Mouse (Mus musculus) stomach, embryonic 15.5 days (tissue): ENCODE data around the gene Abca7. TPM values are rescaled to one million over a fixed set of nuclear protein-coding genes. Genes with fewer than 3 reads are reported as not detected.

Source experiments
- ATAC-seq: fragments of 200-750 bp; cut with Nextera tagmentation; 2 replicates; pipeline ENCODE4 v1.8.0; 2017; ENCODE audit warnings: low read depth, moderate number of reproducible peaks, moderate TSS enrichment; ENCODE audit not compliant: insufficient read depth, low FRiP score
- H3K27ac ChIP-seq: fragments of 300-500 bp; sonication (generic); 2 replicates; pipeline ENCODE4 v1.5.1; 2015; ENCODE audit warnings: mild to moderate bottlenecking, inconsistent platforms
- H3K27me3 ChIP-seq: fragments of 300-500 bp; sonication (generic); replicated peaks from 2 replicates; pipeline ENCODE4 v1.6.1; 2015; ENCODE audit warnings: inconsistent platforms
- H3K36me3 ChIP-seq: fragments of 300-500 bp; sonication (generic); 2 replicates; pipeline ENCODE4 v1.6.1; 2015; ENCODE audit warnings: inconsistent platforms
- H3K4me1 ChIP-seq: fragments of 300-500 bp; sonication (generic); 2 replicates; pipeline ENCODE4 v1.6.1; 2015; ENCODE audit warnings: inconsistent platforms
- H3K4me2 ChIP-seq: fragments of 300-500 bp; sonication (generic); 2 replicates; pipeline ENCODE4 v1.6.1; 2015; ENCODE audit warnings: mild to moderate bottlenecking, inconsistent platforms
- H3K4me3 ChIP-seq: fragments of 300-500 bp; sonication (generic); replicated peaks from 2 replicates; pipeline ENCODE4 v1.5.1; 2015; ENCODE audit warnings: inconsistent platforms
- H3K9ac ChIP-seq: fragments of 300-500 bp; sonication (generic); 2 replicates; pipeline ENCODE4 v1.6.1; 2015; ENCODE audit warnings: inconsistent platforms
- H3K9me3 ChIP-seq: fragments of 300-500 bp; sonication (generic); 2 replicates; pipeline ENCODE4 v1.6.1; 2016; ENCODE audit warnings: inconsistent platforms
- whole genome bisulfite sequencing: fragments of 180-500 bp; shearing (Covaris S2); methylation state at CpG from one replicate; pipeline ENCODE4 v1.1.7; 2015; 5-methylcytosine and 5-hydroxymethylcytosine counted together
- polyA plus RNA-seq: library from polyadenylated mRNA; unstranded; fragments of >200 nt; fragmentation: Nextera tagmentation; extraction: Ambion mirVana; gene quantifications from 2 replicates; pipeline ENCODE4 v1.2.1, GENCODE M21; 2015

Gene Abca7
- polyA plus RNA-seq, 1 experiment from 2014 or later, result 4.8 TPM

DNA sequence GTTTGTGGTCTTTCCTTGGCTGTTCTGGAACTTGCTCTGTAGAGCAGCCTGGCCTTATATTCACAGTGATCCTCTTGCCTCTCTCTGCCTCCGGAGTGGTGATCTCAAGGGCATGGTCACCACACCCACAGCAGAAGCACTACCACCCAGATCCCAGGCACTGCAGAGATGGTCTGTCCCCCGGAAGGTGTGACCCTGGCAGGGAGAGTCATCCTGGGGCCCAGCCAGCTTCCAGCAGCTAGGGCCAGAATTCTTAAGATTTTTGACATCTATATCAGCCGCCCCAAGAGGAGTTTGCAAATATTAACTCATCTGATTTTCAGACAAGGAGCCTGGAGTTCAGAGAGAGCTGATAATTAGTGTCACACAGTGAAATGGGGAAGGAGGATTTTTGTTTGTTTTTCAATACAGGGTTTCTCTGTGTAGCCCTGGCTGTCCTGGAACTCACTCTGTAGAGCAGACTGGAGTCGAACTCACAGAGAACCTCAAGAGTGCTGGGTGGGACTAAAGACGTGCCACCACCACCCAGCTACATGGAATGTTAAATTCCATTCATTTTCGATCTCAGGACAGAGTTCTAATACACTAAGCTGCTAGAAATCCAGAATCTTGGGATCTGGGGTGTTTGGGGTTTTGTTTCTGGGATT is 9.9 kb upstream of the Abca7 start:
- H3K4me1 ChIP-seq, result peaks cover 49% of the 10 kb centered on the region
- H3K4me2 ChIP-seq, result peak overlapping the region; percentile 85
- ATAC-seq, result no peak
- H3K9me3 ChIP-seq, result no peaks in the 10 kb centered on the region
- H3K4me3 ChIP-seq, result peak overlapping the region; percentile 73
- peak overlapping the region; percentile 55; the same call in 1 of the 2 replicates for H3K9ac ChIP-seq
- peak overlapping the region; percentile 99 for H3K27ac ChIP-seq
- H3K36me3 ChIP-seq, result peaks cover 8% of the 10 kb centered on the region
- H3K27me3 ChIP-seq, result no peaks in the 10 kb centered on the region
- WGBS, result 22% methylated on average over 6 of the region's 6 CpGs

DNA sequence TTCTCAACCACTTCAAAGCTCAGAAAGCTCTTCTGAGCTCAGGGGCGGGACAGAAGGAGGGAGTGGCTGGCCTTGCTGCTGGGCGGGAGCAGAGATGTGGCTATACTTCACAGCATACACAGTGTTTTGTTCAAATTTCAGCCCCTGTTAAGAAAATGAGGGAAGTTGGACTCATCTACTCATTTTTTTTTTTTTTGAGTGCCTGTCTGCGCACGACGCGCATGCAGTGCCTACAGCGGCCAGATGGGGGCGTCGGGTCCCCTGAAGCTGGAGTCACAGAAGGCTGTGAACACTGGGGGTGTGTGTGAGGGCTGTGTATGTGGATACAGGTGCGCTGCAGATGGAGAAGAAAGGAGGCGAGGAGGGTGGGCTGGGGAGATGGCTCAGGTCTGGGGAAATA is 9.3 kb upstream of the Abca7 start:
- peaks cover 49% of the 10 kb centered on the region for H3K4me1 ChIP-seq
- H3K27ac ChIP-seq, result peak overlapping the region; percentile 99
- H3K9me3 ChIP-seq, result no peaks in the 10 kb centered on the region
- H3K4me3 ChIP-seq, result peak overlapping the region; percentile 63; the same call in 1 of the 2 replicates
- peaks cover 12% of the 10 kb centered on the region for H3K36me3 ChIP-seq
- H3K9ac ChIP-seq, result 0 out of 2 replicates have a peak overlapping the region, but pooled peaks have one; percentile 76
- ATAC-seq, result no peak
- peak overlapping the region; percentile 85 for H3K4me2 ChIP-seq
- H3K27me3 ChIP-seq, result no peaks in the 10 kb centered on the region
- 3% methylated on average over 11 of the region's 11 CpGs for WGBS

DNA sequence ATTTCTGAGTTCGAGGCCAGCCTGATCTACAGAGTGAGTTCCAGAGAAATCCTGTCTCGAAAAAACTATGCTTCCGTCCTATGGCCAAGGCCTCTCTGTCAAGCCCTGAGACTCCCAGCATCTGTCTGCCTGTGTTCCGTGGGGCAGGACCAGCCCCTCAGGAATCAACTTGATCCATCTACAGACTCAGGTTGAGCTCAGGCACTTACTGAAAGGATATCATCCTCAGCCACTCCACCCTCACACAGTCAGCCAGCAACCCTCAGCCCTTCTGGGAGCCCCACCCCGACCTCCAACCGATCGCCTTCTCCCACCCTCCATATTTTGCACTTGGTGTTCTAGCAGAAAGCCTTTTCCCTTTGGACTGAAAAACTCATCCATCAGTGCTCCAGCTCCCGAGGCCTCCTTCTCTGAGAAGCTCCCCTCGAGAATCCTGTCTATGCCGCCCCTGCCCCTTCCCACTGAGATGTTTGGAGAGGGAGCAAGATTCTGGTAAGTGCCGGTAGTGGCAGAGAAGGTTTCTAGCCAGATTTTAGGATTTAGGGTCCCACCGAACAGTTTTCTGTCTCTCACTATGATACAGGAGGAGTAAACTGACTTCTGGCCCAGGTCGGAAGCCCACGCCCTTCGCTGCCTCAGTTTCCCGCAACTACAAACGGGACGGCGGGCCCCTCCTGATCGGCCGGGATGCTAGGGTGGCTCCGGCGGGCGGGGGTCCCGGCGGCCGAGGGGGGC is 8.4 kb upstream of the Abca7 start:
- peaks cover 19% of the 10 kb centered on the region for H3K36me3 ChIP-seq
- WGBS, result 9% methylated on average over 27 of the region's 27 CpGs
- no peaks in the 10 kb centered on the region for H3K9me3 ChIP-seq
- no peak for ATAC-seq
- peak overlapping the region; percentile 76 for H3K9ac ChIP-seq
- H3K4me3 ChIP-seq, result peak overlapping the region; percentile 63
- no peaks in the 10 kb centered on the region for H3K27me3 ChIP-seq
- H3K4me2 ChIP-seq, result peak overlapping the region; percentile 85
- peaks cover 46% of the 10 kb centered on the region for H3K4me1 ChIP-seq
- peak overlapping the region; percentile 99 for H3K27ac ChIP-seq

DNA sequence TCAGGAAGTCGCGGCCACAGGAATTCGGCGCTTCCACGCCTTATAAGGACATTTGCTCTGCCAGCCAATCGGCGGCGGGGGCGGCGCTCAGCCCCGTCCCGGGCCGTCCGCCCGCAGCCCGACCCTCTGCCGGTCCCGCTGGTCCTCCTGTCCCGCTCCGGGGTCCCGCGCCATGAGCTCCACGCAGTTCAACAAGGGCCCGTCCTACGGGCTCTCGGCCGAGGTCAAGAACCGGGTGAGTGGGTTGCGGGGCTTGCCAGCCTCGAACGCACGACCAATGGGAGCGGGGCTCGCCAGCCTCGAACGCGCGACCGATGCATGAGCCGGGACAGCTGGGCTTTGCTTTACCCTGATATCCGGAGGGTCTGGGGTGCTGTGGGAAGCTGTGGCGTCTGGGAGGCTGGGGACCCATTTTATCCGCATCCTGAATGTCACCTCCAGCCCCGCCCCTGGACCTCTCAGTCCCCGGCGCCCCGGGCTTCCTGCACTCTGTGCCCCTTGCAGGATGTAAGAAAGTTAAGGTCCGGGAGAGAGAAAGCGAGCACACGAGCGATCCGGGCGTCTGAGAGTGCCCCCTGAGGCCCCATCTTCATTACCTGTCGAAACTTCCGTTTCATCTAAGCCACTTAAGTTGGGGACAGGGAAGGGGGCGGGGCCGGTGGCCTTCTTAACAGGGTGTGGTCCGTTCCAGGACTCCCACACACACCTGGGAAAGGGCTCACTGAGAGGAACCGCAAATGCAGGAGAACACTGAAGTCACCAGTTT is 7.6 kb upstream of the Abca7 start, which contains the start of gene Cnn2:
Gene Cnn2 (plus strand): TSS at position 79 of the 766 bp plus-strand sequence.
- WGBS, result under 1% methylated on average over 59 of the region's 59 CpGs
- Histone ChIP-seq H3K27me3 (no peaks in the 10 kb centered on the region), H3K9ac (peak within 1 kb of the TSS; percentile 76), H3K4me3 (peak within 1 kb of the TSS; percentile 63), H3K4me2 (peak within 1 kb of the TSS; percentile 85), H3K9me3 (no peaks in the 10 kb centered on the region), H3K27ac (peak within 1 kb of the TSS; percentile 99), H3K36me3 (peaks cover 27% of the 10 kb centered on the region), H3K4me1 (peaks cover 39% of the 10 kb centered on the region)
- ATAC-seq, result peak; percentile 5; the same call in 1 of the 2 replicates

DNA sequence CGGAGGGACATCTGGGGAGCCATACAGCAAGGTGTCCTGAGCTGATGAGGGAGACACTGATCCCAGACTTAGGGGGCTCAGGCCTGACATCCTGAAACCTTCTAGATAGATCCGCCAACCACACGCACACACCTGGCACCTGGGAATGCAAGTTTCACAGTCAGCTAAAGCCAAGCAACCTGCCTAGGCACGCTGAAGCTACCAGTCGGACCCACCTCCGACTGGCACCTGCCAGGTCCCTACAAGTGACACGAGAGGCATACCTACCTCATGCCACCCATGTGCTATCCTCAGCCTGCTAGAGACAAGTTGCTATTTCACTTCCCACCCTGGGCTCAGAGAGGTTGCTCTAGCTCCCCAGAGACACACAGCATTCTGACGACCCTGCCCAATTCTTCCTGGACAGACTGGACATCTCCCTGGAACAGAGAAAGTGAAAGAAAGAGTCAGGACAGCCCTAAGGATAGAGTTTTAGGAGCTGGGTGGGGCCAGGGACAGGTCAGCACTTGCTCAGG is 7.0 kb upstream of the Abca7 start:
- Histone ChIP-seq H3K27ac (peak overlapping the region; percentile 99), H3K4me1 (peaks cover 39% of the 10 kb centered on the region), H3K27me3 (no peaks in the 10 kb centered on the region), H3K36me3 (peaks cover 29% of the 10 kb centered on the region), H3K4me3 (peak overlapping the region; percentile 63), H3K9ac (peak overlapping the region; percentile 76), H3K4me2 (peak overlapping the region; percentile 85), H3K9me3 (no peaks in the 10 kb centered on the region)
- WGBS, result 23% methylated on average over 8 of the region's 8 CpGs
- no peak for ATAC-seq

DNA sequence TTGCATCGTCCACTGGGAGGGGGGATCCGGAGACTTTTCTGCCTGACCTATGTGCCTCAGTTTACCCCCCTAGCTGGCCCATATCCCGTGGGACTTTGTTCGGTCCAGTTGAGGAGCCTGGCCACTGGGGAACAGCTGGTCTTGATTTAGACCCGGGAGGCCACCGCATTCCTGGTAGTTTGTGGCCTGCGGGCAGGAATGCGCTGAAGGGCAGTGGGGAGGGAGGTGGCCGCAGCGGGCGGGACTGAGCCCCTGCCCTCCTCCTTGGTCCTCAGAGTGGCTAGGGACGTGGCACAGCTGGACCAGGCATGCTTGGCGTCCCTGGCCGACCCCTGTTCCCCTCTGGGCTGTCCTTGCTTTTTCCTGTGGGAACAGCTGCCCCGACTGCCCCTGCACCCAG is 6.4 kb upstream of the Abca7 start:
- ATAC-seq, result no peak
- 20% methylated on average over 15 of the region's 15 CpGs for WGBS
- H3K27me3 ChIP-seq, result no peaks in the 10 kb centered on the region
- peak overlapping the region; percentile 99 for H3K27ac ChIP-seq
- peaks cover 34% of the 10 kb centered on the region for H3K36me3 ChIP-seq
- H3K9ac ChIP-seq, result peak overlapping the region; percentile 23; the same call in 1 of the 2 replicates
- peaks cover 39% of the 10 kb centered on the region for H3K4me1 ChIP-seq
- H3K9me3 ChIP-seq, result no peaks in the 10 kb centered on the region
- peak overlapping the region; percentile 63 for H3K4me3 ChIP-seq
- H3K4me2 ChIP-seq, result peak overlapping the region; percentile 85

DNA sequence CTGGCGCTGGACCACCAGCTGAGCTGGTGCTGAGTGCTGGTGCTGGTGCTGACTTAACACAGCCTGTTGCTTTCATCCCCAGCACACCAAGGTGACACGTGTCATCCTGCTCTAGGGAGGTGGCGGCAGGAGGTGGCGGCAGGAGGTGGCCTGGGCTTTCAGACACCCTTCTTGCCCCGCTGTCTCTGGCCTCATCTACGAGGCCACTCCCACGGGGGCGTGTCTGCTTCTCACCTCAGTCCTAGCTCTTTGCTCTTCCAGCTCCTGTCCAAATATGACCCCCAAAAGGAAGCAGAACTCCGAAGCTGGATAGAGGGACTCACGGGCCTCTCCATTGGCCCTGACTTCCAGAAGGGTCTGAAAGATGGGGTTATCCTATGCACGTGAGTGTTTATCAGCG is 5.2 kb upstream of the Abca7 start:
- ATAC-seq, result no peak
- 73% methylated on average over 12 of the region's 12 CpGs for WGBS
- peak overlapping the region; percentile 85 for H3K4me2 ChIP-seq

DNA sequence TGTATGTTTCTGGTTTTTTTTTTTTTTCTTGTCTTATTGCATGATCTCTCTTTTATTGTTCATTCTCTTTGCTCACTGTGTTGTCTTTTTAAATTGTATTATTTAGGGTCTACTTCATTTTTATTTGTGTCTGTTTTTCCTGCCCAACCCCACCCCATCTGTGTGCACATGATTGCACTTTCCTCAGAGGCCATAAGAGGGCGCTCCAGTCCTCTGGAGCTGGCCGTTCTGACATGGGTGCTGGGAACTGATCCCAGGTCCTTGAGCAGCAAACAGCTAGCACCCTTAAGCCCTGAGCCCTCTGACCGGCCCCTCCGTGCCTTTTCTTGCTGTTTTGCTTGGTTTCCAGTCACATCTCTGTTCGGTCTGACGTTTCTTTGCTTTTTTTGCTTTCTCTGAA is 4.7 kb upstream of the Abca7 start:
- 86% methylated on average over 6 of the region's 6 CpGs for WGBS
- H3K4me2 ChIP-seq, result peak overlapping the region; percentile 85; the same call in 1 of the 2 replicates

More for the DNA sequence above, 5.2 kb upstream of the Abca7 start:
- H3K27me3 ChIP-seq, result no peaks in the 10 kb centered on the region
- peaks cover 37% of the 10 kb centered on the region for H3K36me3 ChIP-seq
- H3K4me3 ChIP-seq, result peak overlapping the region; percentile 63
- peaks cover 33% of the 10 kb centered on the region for H3K4me1 ChIP-seq
- H3K9me3 ChIP-seq, result no peaks in the 10 kb centered on the region
- H3K27ac ChIP-seq, result no peak overlapping the region
- H3K9ac ChIP-seq, result no peak overlapping the region

DNA sequence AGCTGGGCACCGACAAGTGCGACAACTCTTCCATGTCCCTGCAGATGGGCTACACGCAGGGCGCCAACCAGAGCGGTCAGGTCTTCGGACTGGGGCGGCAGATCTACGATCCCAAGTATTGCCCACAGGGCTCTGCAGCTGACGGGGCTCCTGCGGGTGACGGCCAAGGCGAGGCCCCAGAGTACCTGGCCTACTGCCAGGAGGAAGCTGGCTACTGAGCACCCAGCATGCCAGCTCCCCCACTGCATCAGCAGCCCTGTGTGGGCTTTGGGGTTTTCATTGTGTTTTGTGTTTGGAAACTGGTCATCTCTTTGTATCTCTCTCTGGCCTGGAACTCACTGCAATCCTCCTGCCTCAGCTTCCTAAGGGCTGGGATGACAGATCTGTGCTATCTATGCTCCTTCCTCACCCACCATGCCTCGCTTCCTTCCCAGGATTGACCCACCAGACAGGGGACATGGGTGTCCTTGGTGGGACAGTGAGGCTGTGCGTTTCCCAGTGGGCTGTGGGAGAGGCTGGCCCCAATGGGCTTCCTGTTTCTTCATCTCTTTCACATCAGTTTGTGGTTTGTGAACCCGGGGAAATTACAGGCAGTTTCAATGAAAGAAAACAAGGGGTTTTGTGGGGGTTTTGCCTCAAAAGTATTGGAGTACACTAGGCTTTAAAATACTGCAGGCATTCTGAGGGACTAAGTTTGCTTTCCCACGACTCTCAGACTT is 1.7 kb upstream of the Abca7 start:
- Histone ChIP-seq H3K4me1 (peaks cover 16% of the 10 kb centered on the region), H3K36me3 (peaks cover 37% of the 10 kb centered on the region), H3K4me2 (no peak overlapping the region), H3K9ac (no peak overlapping the region), H3K4me3 (no peak overlapping the region), H3K9me3 (no peaks in the 10 kb centered on the region), H3K27ac (peak overlapping the region; percentile 46), H3K27me3 (no peaks in the 10 kb centered on the region)
- no peak for ATAC-seq
- WGBS, result 84% methylated on average over 16 of the region's 16 CpGs

More for the DNA sequence above, 4.7 kb upstream of the Abca7 start:
- H3K27me3 ChIP-seq, result no peaks in the 10 kb centered on the region
- no peak overlapping the region for H3K4me3 ChIP-seq
- peaks cover 37% of the 10 kb centered on the region for H3K36me3 ChIP-seq
- peaks cover 29% of the 10 kb centered on the region for H3K4me1 ChIP-seq
- no peaks in the 10 kb centered on the region for H3K9me3 ChIP-seq
- H3K27ac ChIP-seq, result no peak overlapping the region
- no peak overlapping the region for H3K9ac ChIP-seq
- ATAC-seq, result no peak

DNA sequence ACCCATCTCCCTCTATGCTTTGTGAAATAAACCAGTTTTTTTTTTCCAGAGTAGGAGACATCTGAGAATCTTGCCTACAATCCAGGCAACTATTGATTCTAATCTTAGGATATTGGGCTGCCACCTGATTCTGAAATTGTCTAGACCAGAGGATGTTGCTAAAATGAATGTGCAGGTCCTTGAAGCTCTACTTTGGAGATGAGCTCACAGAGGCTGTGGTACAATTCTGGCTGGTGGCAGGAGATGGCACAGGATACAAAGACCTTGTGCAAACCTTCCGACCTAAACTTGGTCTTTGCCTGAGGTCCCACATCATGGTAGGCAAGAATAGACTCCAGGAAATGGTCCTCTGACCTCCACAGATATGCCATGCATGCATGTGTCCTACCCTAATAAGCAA is 658 bp upstream of the Abca7 start:
- H3K9me3 ChIP-seq, result no peaks in the 10 kb centered on the region
- 81% methylated on average over 1 of the region's 1 CpGs for WGBS
- H3K4me2 ChIP-seq, result peak overlapping the region; percentile 79; the same call in 1 of the 2 replicates
- H3K4me1 ChIP-seq, result peaks cover 11% of the 10 kb centered on the region; the same call in 1 of the 2 replicates
- no peak overlapping the region for H3K9ac ChIP-seq
- H3K4me3 ChIP-seq, result no peak overlapping the region
- ATAC-seq, result no peak
- H3K27me3 ChIP-seq, result no peaks in the 10 kb centered on the region
- no peak overlapping the region; the same call in 1 of the 2 replicates for H3K27ac ChIP-seq
- peaks cover 37% of the 10 kb centered on the region for H3K36me3 ChIP-seq
